Mouse (Mus musculus) right cerebral cortex, postnatal 4 days (tissue): ENCODE measurements around the gene Lrig1.
"Not testable (repeated sequence)": the region's sequence is repeated elsewhere in the genome, so short reads cannot be mapped to it uniquely, and the experiment has no call there.

ENCODE experiments used
- DNase-seq: peaks from one replicate; pipeline ENCODE4 v3.0.0-alpha.2; 2022

Gene Lrig1

GRCm38 (mm10) chr6:94558603-94559002 lies 141.4 kb downstream of the Lrig1 start:
- DNase-seq = not testable (repeated sequence)
